Mouse (Mus musculus) CH12.LX (cell line): ENCODE measurements around the gene Prrg2. TPM values are rescaled to one million over a fixed set of nuclear protein-coding genes. Genes with fewer than 3 reads are reported as not detected.

Experiments used
- DNase-seq: peaks from one replicate; pipeline ENCODE4 v3.0.0-alpha.2; 2013; ENCODE audit errors: extremely low read depth
- H3K27ac ChIP-seq: 2 replicates; pipeline ENCODE4 v1.5.1; 2012; ENCODE audit warnings: low read depth, mild to moderate bottlenecking, control low read depth, moderate library complexity; ENCODE audit not compliant: insufficient read depth
- H3K27me3 ChIP-seq: replicated peaks from 2 replicates; pipeline ENCODE3; 2012; ENCODE audit warnings: inconsistent platforms
- H3K36me3 ChIP-seq, 2 experiments: replicated peaks in 1 of 2; 2 replicates each; pipeline versions ENCODE3 to v1.6.1; 2012; ENCODE audit warnings: inconsistent platforms in 1 of 2, low read length in 1 of 2, mild to moderate bottlenecking in 1 of 2, mixed read lengths in 1 of 2, moderate library complexity in 1 of 2; ENCODE audit not compliant: control insufficient read depth in 1 of 2, insufficient read depth in 1 of 2
- H3K4me1 ChIP-seq, 2 experiments: 2 replicates each; pipeline ENCODE4 v1.6.1; 2012; ENCODE audit warnings: inconsistent platforms in 1 of 2, moderate library complexity in 1 of 2; ENCODE audit not compliant: insufficient read depth in 2 of 2, control insufficient read depth in 1 of 2
- H3K4me2 ChIP-seq: 2 replicates; pipeline ENCODE4 v1.6.1; 2012; ENCODE audit warnings: low read depth, mild to moderate bottlenecking, control low read depth; ENCODE audit not compliant: poor library complexity, insufficient read depth, severe bottlenecking
- H3K4me3 ChIP-seq, 3 experiments: fragments of 150-350 bp in 1 of 3; sonication (generic) in 1 of 3; replicated peaks in 1 of 3; 2 replicates each; pipeline versions ENCODE3 to v1.5.1; 2011 to 2012; ENCODE audit warnings: low read depth in 2 of 3, low read length in 2 of 3, mild to moderate bottlenecking in 2 of 3, moderate library complexity in 2 of 3, control low read depth in 1 of 3, improper control_type of control experiment in 1 of 3, inconsistent platforms in 1 of 3, mixed read lengths in 1 of 3; ENCODE audit not compliant: poor library complexity in 1 of 3
- H3K79me2 ChIP-seq: replicated peaks from 2 replicates; pipeline ENCODE4 v1.6.1; 2012; ENCODE audit warnings: mild to moderate bottlenecking, moderate library complexity; ENCODE audit not compliant: control insufficient read depth, poor library complexity, insufficient read depth, severe bottlenecking; ENCODE audit errors: extremely low read depth
- H3K9ac ChIP-seq: 2 replicates; pipeline ENCODE4 v1.6.1; 2012; ENCODE audit warnings: low read depth, mild to moderate bottlenecking, control low read depth, moderate library complexity; ENCODE audit not compliant: insufficient read depth
- H3K9me3 ChIP-seq: replicated peaks from 2 replicates; pipeline ENCODE3; 2012; ENCODE audit warnings: low read length, inconsistent platforms, mixed read lengths
- BHLHE40 ChIP-seq: IDR thresholded peaks from 2 replicates; pipeline ENCODE4 v1.6.1; 2011; ENCODE audit warnings: mild to moderate bottlenecking, low read depth, low read length, improper control_type of control experiment
- CHD2 ChIP-seq: IDR thresholded peaks from 2 replicates; pipeline ENCODE4 v1.6.1; 2011; ENCODE audit warnings: low read length, improper control_type of control experiment
- ELF1 ChIP-seq: IDR thresholded peaks from 2 replicates; pipeline ENCODE4 v1.6.1; 2014; ENCODE audit warnings: low read depth, mild to moderate bottlenecking, inconsistent platforms, low read length, improper control_type of control experiment
- EP300 ChIP-seq: IDR thresholded peaks from 2 replicates; pipeline ENCODE4 v1.6.1; 2011; ENCODE audit warnings: low read length, improper control_type of control experiment
- ETS1 ChIP-seq: conservative IDR thresholded peaks from 2 replicates; pipeline ENCODE4 v1.6.1; 2012; ENCODE audit warnings: low read depth, mild to moderate bottlenecking, inconsistent platforms, low read length, improper control_type of control experiment, moderate library complexity
- GABPA ChIP-seq: IDR thresholded peaks from 2 replicates; pipeline ENCODE4 v1.6.1; 2012; ENCODE audit warnings: low read depth, low read length, improper control_type of control experiment, inconsistent platforms; ENCODE audit not compliant: insufficient replicate concordance
- HCFC1 ChIP-seq: IDR thresholded peaks from 2 replicates; pipeline ENCODE4 v1.6.1; 2012; ENCODE audit warnings: low read depth, mild to moderate bottlenecking, inconsistent platforms, low read length, improper control_type of control experiment
- IRF4 ChIP-seq: IDR thresholded peaks from 2 replicates; pipeline ENCODE4 v1.6.1; 2014; ENCODE audit warnings: low read depth, mild to moderate bottlenecking, inconsistent platforms, low read length, improper control_type of control experiment
- KAT2A ChIP-seq: IDR thresholded peaks from 2 replicates; pipeline ENCODE4 v1.6.1; 2012; ENCODE audit warnings: low read length, improper control_type of control experiment, inconsistent platforms; ENCODE audit not compliant: insufficient replicate concordance
- MAFK ChIP-seq: IDR thresholded peaks from 2 replicates; pipeline ENCODE4 v1.6.1; 2011; ENCODE audit warnings: low read length, improper control_type of control experiment; ENCODE audit not compliant: insufficient replicate concordance
- MAZ ChIP-seq: IDR thresholded peaks from 2 replicates; pipeline ENCODE4 v1.6.1; 2012; ENCODE audit warnings: low read depth, mild to moderate bottlenecking, inconsistent platforms, low read length, improper control_type of control experiment, moderate library complexity
- MEF2A ChIP-seq: IDR thresholded peaks from 2 replicates; pipeline ENCODE4 v1.6.1; 2014; ENCODE audit warnings: low read depth, mild to moderate bottlenecking, inconsistent platforms, low read length, improper control_type of control experiment, borderline replicate concordance
- MXI1 ChIP-seq: IDR thresholded peaks from 2 replicates; pipeline ENCODE4 v1.6.1; 2011; ENCODE audit warnings: mild to moderate bottlenecking, low read depth, low read length, improper control_type of control experiment
- NELFE ChIP-seq: IDR thresholded peaks from 2 replicates; pipeline ENCODE4 v1.6.1; 2011; ENCODE audit warnings: low read depth, low read length, improper control_type of control experiment
- PAX5 ChIP-seq: IDR thresholded peaks from 2 replicates; pipeline ENCODE4 v1.6.1; 2012; ENCODE audit warnings: low read length, inconsistent platforms, mixed read lengths
- POLR2A ChIP-seq: IDR thresholded peaks from 2 replicates; pipeline ENCODE4 v1.6.1; 2011; ENCODE audit warnings: low read depth, mild to moderate bottlenecking, improper control_type of control experiment, low read length
- SMC3 ChIP-seq: IDR thresholded peaks from 2 replicates; pipeline ENCODE4 v1.6.1; 2011; ENCODE audit warnings: low read depth, low read length, improper control_type of control experiment
- USF1 ChIP-seq: IDR thresholded peaks from 2 replicates; pipeline ENCODE4 v1.6.1; 2014; ENCODE audit warnings: low read depth, mild to moderate bottlenecking, inconsistent platforms, low read length, improper control_type of control experiment
- USF2 ChIP-seq: conservative IDR thresholded peaks from 2 replicates; pipeline ENCODE4 v1.6.1; 2011; ENCODE audit warnings: low read depth, low read length, improper control_type of control experiment
- ZKSCAN1 ChIP-seq: IDR thresholded peaks from 2 replicates; pipeline ENCODE4 v1.6.1; 2012; ENCODE audit warnings: low read depth, inconsistent platforms, low read length, improper control_type of control experiment, borderline replicate concordance
- ZMIZ1 ChIP-seq: IDR thresholded peaks from 2 replicates; pipeline ENCODE4 v1.6.1; 2012; ENCODE audit warnings: low read depth, mild to moderate bottlenecking, inconsistent platforms, low read length, improper control_type of control experiment
- ZNF384 ChIP-seq: IDR thresholded peaks from 2 replicates; pipeline ENCODE4 v1.6.1; 2012; ENCODE audit warnings: low read depth, low read length, improper control_type of control experiment, inconsistent platforms
- dilution Hi-C: fragments of 300-500 bp; cut with MboI; formaldehyde crosslinking; loops from 2 replicates; pipeline ENCODE4 v1.14.3; 2020; ENCODE audit warnings: low sequenced_read_pairs; ENCODE audit not compliant: extremely low pct_unique_long_range_greater_than_20kb, extremely low pct_ligation_motif_present
- in situ Hi-C: fragments of 300-500 bp; cut with MboI; formaldehyde crosslinking; loops from 3 replicates; pipeline ENCODE4 v1.14.3; 2019; ENCODE audit warnings: low sequenced_read_pairs, low pct_ligation_motif_present, low pct_unique_long_range_greater_than_20kb, mixed read lengths
- polyA plus RNA-seq: library from polyadenylated mRNA; unstranded; fragments of >175 nt; gene quantifications from 2 replicates; pipeline ENCODE4 v1.2.1, GENCODE M21; 2012; ENCODE audit warnings: low read depth; ENCODE audit not compliant: insufficient read length
- total RNA-seq, 2 experiments: library from RNA; depleted of rRNA; stranded (reverse); fragments of 300-350 nt in 1 of 2; fragments of >200 nt in 1 of 2; gene quantifications; 2 replicates each; pipeline ENCODE4 v1.2.3; 2012 to 2014

The Prrg2 gene
- total and polyA plus RNA-seq, 3 experiments, result 6.7 to 7.2 (median 7.1) TPM

DNA sequence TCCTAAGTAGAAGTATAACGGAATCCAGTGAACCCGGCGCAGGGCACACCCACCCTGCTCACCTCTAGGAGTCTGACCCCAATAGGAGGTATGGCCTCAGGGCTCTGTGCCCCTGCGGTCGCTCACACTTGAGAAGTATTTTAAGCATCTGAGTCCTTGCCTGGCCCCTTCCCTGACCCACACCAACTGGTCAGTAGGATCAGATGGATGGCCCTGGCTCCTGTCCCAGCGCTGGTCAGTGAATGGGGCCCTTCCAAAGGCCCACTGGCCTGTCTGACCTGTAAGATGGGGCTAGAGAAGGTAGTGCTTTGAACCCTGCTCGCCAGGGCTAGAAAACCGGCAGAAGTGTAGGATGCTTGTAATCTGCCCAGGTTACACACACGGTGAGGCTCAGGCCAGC, 21.6 kb downstream of the Prrg2 start:
- Histone ChIP-seq H3K9me3 (no peaks in the 10 kb centered on the region), H3K4me2 (no peak overlapping the region), H3K27me3 (no peaks in the 10 kb centered on the region), H3K4me3 (no peak overlapping the region), H3K4me1 (no peaks in the 10 kb centered on the region), H3K36me3 (peaks cover 66 to 89% of the 10 kb centered on the region in 2 experiments), H3K79me2 (peaks cover 2% of the 10 kb centered on the region; the same call in 1 of the 2 replicates), H3K9ac (no peak overlapping the region), H3K27ac (no peak overlapping the region)
- DNase-seq, result no peak
- TF ChIP-seq ETS1 (no peak), EP300 (no peak), MXI1 (no peak), NELFE (no peak), ZNF384 (no peak), GABPA (no peak), MEF2A (no peak), PAX5 (no peak), MAZ (no peak), SMC3 (no peak), ELF1 (no peak), BHLHE40 (no peak), HCFC1 (no peak), ZMIZ1 (no peak), USF2 (no peak), KAT2A (no peak), CHD2 (no peak), MAFK (no peak), IRF4 (no peak)
- dilution Hi-C loops, result no loop called here
- in situ Hi-C loops, result no loop called here

DNA sequence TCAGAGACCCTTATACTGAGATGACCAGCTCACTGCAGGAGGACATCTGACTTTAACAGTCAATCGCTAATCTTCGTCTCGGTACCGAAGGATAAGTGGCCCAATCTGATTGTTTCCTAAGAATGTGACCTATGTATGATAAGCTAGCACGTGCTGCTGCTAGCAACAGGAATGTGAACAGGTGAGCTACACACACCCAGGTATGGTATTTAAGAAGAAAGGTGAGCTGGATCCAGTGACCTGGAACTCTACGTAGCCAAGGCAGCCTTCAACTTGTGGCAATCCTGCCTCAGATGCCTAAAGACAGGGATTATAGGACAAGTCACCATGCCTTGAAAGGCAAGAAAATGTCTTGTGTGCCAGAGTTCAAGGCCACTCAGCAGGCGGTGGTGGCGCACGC, 24.1 kb downstream of the Prrg2 start:
- H3K4me2 ChIP-seq, result no peak overlapping the region
- dilution Hi-C loops (no loop called here), in situ Hi-C loops (no loop called here)
- no peaks in the 10 kb centered on the region for H3K4me1 ChIP-seq
- peaks cover 73 to 98% of the 10 kb centered on the region in 2 experiments for H3K36me3 ChIP-seq
- TF ChIP-seq NELFE (no peak), ETS1 (no peak), ZMIZ1 (no peak), ZKSCAN1 (no peak), MEF2A (no peak), MXI1 (no peak), USF1 (no peak), MAZ (no peak), BHLHE40 (no peak), POLR2A (no peak), PAX5 (no peak), USF2 (no peak)
- no peaks in the 10 kb centered on the region; the same call in none of the 2 replicates for H3K79me2 ChIP-seq
- H3K27me3 ChIP-seq, result no peaks in the 10 kb centered on the region
- no peak overlapping the region for H3K9ac ChIP-seq
- H3K9me3 ChIP-seq, result no peaks in the 10 kb centered on the region
- no peak for DNase-seq
- H3K27ac ChIP-seq, result no peak overlapping the region
- no peak overlapping the region for H3K4me3 ChIP-seq
